Mouse (Mus musculus) limb, embryonic 11.5 days (tissue): Measurements from ENCODE around the gene Zfp810. TPM values are rescaled to one million over a fixed set of nuclear protein-coding genes. Genes with fewer than 3 reads are reported as not detected.
A peak's percentile ranks its signal among the peaks of the same experiment; 100 is the strongest.

Experiments
- ATAC-seq: fragments of 200-750 bp; cut with Nextera tagmentation; 2 replicates; pipeline ENCODE4 v1.8.0; 2017; ENCODE audit warnings: low read depth; ENCODE audit not compliant: insufficient number of reproducible peaks, low FRiP score, low TSS enrichment
- DNase-seq: peaks from one replicate; pipeline ENCODE4 v3.0.0-alpha.2; 2015; ENCODE audit warnings: low spot score
- H3K27ac ChIP-seq: fragments of 300-500 bp; sonication (generic); replicated peaks from 2 replicates; pipeline ENCODE4 v1.5.1; 2014; ENCODE audit warnings: low read depth, mild to moderate bottlenecking, low read length
- H3K27me3 ChIP-seq: fragments of 300-500 bp; sonication (generic); 2 replicates; pipeline ENCODE4 v1.6.1; 2014; ENCODE audit warnings: mild to moderate bottlenecking, low read length, mixed read lengths; ENCODE audit not compliant: control insufficient read depth, insufficient read depth
- H3K36me3 ChIP-seq: fragments of 300-500 bp; sonication (generic); 2 replicates; pipeline ENCODE4 v1.6.1; 2014; ENCODE audit warnings: mild to moderate bottlenecking, low read length, moderate library complexity, mixed read lengths; ENCODE audit not compliant: control insufficient read depth, insufficient read depth
- H3K4me1 ChIP-seq: fragments of 300-500 bp; sonication (generic); 2 replicates; pipeline ENCODE4 v1.6.1; 2014; ENCODE audit warnings: low read length, mixed read lengths; ENCODE audit not compliant: control insufficient read depth, insufficient read depth
- H3K4me2 ChIP-seq: fragments of 300-500 bp; sonication (generic); 2 replicates; pipeline ENCODE4 v1.6.1; 2014; ENCODE audit warnings: low read depth, mild to moderate bottlenecking, moderate library complexity; ENCODE audit not compliant: severe bottlenecking
- H3K4me3 ChIP-seq: fragments of 300-500 bp; sonication (generic); 2 replicates; pipeline ENCODE4 v1.5.1; 2014; ENCODE audit warnings: low read depth, low read length
- H3K9ac ChIP-seq: fragments of 300-500 bp; sonication (generic); 2 replicates; pipeline ENCODE4 v1.6.1; 2014; ENCODE audit warnings: mild to moderate bottlenecking, low read length
- H3K9me3 ChIP-seq: fragments of 300-500 bp; sonication (generic); 2 replicates; pipeline ENCODE4 v1.6.1; 2016; ENCODE audit warnings: low read length; ENCODE audit not compliant: control insufficient read depth
- WGBS: fragments of 180-500 bp; shearing (Covaris S2); extraction: QIAGEN DNeasy Blood & Tissue Kit; methylation state at CpG from one replicate; pipeline ENCODE4 v1.1.7; 2014; 5-methylcytosine and 5-hydroxymethylcytosine counted together
- polyA plus RNA-seq: library from polyadenylated mRNA; unstranded; fragments of >200 nt; fragmentation: Nextera tagmentation; extraction: Ambion mirVana; gene quantifications from 2 replicates; pipeline ENCODE4 v1.2.1, GENCODE M21; 2014

The Zfp810 gene
- polyA plus RNA-seq, 1 experiment from 2014 or later: 30.8 TPM

DNA sequence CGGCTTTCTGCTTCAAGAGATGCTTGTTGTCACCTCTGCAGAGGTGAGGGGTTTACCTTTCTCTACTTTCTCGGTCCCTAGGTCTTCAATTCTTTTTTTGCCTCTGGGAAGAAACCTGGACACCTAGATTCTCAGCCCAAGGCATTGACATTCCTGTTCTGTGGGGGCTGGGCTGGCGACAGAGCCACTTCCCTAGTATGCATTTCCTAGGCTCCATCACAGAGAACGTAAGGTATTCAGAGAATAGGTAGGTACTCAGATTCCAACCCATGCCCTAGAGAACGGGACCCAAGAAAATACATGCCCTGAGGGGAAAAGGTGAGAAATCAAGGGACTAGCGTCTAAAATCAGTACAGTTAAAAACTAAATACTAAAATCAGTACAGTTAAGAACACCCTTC is 722 bp downstream of the Zfp810 start:
- peak overlapping the region; percentile 72 for H3K4me2 ChIP-seq
- peak overlapping the region; percentile 95 for H3K4me3 ChIP-seq
- DNase-seq (peak; percentile 57), ATAC-seq (no peak)
- no peaks in the 10 kb centered on the region for H3K9me3 ChIP-seq
- WGBS: 19% methylated on average over 6 of the region's 6 CpGs
- H3K36me3 ChIP-seq: peaks cover 15% of the 10 kb centered on the region; the same call in 1 of the 2 replicates
- peaks cover 4% of the 10 kb centered on the region; the same call in 1 of the 2 replicates for H3K4me1 ChIP-seq
- H3K27ac ChIP-seq: peak overlapping the region; percentile 73
- H3K9ac ChIP-seq: peak overlapping the region; percentile 99
- no peaks in the 10 kb centered on the region for H3K27me3 ChIP-seq

DNA sequence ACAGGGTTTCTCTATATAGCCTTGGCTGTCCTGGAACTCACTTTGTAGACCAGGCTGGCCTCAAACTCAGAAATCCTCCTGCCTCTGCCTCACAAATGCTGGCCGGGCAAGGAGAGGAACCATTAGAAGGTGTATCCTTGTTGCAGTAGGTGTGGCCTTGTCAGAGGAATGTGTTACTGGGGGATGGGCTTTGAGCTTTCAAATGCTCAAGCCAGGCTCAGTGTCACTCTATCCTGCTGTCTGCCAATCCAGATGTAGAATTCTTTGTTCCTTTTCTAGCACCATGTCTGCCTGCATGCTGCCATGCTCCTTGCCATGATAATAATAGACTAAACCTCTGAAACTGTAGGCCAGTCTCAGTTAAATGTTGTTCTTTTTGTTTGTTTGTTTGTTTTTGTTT is 5.2 kb downstream of the Zfp810 start:
- Histone ChIP-seq H3K9ac (no peak overlapping the region), H3K27ac (no peak overlapping the region), H3K9me3 (no peaks in the 10 kb centered on the region), H3K4me3 (no peak overlapping the region), H3K4me2 (no peak overlapping the region), H3K27me3 (no peaks in the 10 kb centered on the region), H3K36me3 (peaks cover 26% of the 10 kb centered on the region; the same call in 1 of the 2 replicates), H3K4me1 (peaks cover 4% of the 10 kb centered on the region; the same call in 1 of the 2 replicates)
- WGBS: 85% methylated on average over 1 of the region's 1 CpGs
- ATAC-seq (no peak), DNase-seq (no peak)

DNA sequence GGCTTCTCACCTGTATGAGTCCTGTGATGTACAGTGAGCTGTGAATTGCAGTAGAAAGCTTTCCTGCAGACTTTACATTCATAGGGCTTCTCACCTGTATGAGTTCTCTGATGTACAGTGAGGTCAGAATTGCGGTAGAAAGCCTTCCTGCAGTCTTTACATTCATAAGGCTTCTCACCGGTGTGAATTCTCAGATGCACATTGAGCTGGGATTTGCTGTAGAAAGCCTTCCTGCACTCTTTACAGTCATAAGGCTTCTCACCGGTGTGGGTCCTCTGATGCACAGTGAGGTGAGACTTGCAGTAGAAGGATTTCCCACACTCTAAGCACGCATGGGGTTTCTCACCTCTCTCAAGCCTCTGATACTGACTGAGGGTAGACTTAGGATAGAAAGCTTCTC is 28.7 kb downstream of the Zfp810 start:
- Histone ChIP-seq H3K4me3 (no peak overlapping the region), H3K9ac (no peak overlapping the region), H3K27me3 (no peaks in the 10 kb centered on the region), H3K36me3 (peaks cover 63% of the 10 kb centered on the region), H3K27ac (no peak overlapping the region), H3K4me1 (no peaks in the 10 kb centered on the region), H3K9me3 (peaks cover 39% of the 10 kb centered on the region), H3K4me2 (no peak overlapping the region)
- DNase-seq: no peak
- ATAC-seq: no peak
- WGBS: 98% methylated on average over 4 of the region's 4 CpGs

DNA sequence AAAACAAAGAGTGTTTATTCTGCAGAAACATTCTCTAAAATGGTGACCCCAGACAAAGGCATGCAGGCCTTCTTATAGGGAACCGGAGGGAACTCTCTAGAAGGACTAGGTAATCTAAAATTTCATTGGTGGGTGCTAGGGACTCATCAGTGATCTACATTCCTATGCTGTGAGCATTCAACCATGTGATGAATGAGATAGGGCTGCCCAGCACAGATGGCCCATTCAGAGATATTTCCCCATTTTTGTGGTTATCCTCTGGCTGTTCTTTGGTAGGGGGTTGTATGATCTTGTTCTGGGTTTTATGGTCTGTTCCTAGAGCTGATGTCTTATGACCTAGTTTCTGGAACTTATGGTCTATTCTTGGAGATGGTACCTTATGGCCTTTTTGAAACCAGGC is 38.6 kb downstream of the Zfp810 start:
- H3K36me3 ChIP-seq: no peaks in the 10 kb centered on the region
- DNase-seq (no peak), ATAC-seq (no peak)
- no peak overlapping the region for H3K4me2 ChIP-seq
- H3K4me1 ChIP-seq: no peaks in the 10 kb centered on the region
- H3K27me3 ChIP-seq: no peaks in the 10 kb centered on the region
- H3K9me3 ChIP-seq: no peaks in the 10 kb centered on the region; the same call in 1 of the 2 replicates
- H3K9ac ChIP-seq: no peak overlapping the region
- no peak overlapping the region for H3K4me3 ChIP-seq
- WGBS: 92% methylated on average over 1 of the region's 1 CpGs
- H3K27ac ChIP-seq: no peak overlapping the region

DNA sequence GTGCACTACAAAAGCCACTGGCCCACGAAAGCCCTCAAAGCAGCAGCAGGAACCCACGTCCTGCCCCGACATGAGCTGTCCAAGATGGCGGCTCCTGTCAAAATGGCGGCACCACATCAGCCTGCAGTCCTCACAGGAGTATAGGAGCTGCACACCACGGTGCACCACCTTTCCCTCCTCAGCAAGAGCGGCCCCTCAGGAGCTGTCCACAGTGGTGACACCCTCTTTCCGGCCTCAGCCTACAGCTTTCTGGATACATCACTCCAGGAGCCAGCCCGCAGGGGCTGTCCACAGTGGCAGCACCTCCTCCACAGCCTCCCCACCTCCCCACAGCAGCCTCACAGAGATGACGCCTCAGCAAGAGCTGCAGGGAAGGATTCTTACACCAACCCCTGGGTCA is 44.8 kb downstream of the Zfp810 start:
- H3K27ac ChIP-seq: no peak overlapping the region
- no peak overlapping the region for H3K9ac ChIP-seq
- no peaks in the 10 kb centered on the region for H3K4me1 ChIP-seq
- H3K4me2 ChIP-seq: no peak overlapping the region
- WGBS: 88% methylated on average over 10 of the region's 10 CpGs
- ATAC-seq: no peak
- no peak for DNase-seq
- H3K36me3 ChIP-seq: no peaks in the 10 kb centered on the region
- H3K9me3 ChIP-seq: no peaks in the 10 kb centered on the region
- H3K4me3 ChIP-seq: no peak overlapping the region
- no peaks in the 10 kb centered on the region for H3K27me3 ChIP-seq

DNA sequence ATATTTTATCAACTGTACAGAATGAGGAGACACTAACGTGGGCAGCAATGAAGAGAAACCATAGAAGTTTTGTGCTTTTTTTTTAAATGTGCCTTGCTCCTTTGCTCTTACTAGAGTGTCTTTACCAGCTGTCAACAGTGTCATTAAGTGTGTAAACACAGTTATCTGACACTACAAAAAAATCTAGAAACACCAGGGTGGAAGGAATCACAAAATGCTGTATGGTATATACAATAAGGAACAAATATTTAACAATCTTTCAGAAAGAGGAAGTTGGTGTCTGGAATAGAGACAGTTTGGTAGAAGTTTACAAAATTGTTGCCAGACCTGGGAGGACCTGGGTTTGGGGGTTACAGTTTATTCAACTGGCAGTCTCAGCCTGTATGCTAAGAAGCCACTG is 45.9 kb downstream of the Zfp810 start:
- Histone ChIP-seq H3K27me3 (no peaks in the 10 kb centered on the region), H3K9ac (no peak overlapping the region), H3K4me1 (no peaks in the 10 kb centered on the region), H3K4me3 (no peak overlapping the region), H3K36me3 (no peaks in the 10 kb centered on the region), H3K27ac (no peak overlapping the region), H3K9me3 (no peaks in the 10 kb centered on the region), H3K4me2 (no peak overlapping the region)
- ATAC-seq: no peak
- WGBS: 93% methylated on average over 1 of the region's 1 CpGs
- DNase-seq: no peak

DNA sequence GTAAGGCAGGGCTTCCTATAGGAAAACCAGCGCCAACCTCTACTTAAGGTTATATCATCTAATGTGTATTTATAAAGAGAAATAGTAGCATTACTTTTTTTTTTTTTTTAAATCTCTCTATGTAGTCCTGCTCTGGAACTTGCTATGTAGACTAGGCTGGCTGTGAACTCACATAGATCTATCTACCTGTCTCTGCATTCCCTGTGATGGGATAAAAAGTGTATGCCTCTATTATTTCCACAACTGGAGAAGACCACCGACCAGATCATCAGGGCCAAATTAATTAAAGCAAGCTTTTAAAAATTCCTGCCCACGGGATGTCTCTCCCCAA is 47.4 kb downstream of the Zfp810 start:
- WGBS: 25% methylated on average over 3 of the region's 3 CpGs
- ATAC-seq: no peak
- Histone ChIP-seq H3K27me3 (no peaks in the 10 kb centered on the region), H3K4me3 (peak overlapping the region; percentile 72; the same call in 1 of the 2 replicates), H3K9me3 (peaks cover 5% of the 10 kb centered on the region; the same call in 1 of the 2 replicates), H3K9ac (no peak overlapping the region), H3K4me1 (no peaks in the 10 kb centered on the region), H3K27ac (no peak overlapping the region), H3K36me3 (peaks cover 10% of the 10 kb centered on the region), H3K4me2 (peak overlapping the region; percentile 69)
- DNase-seq: no peak

DNA sequence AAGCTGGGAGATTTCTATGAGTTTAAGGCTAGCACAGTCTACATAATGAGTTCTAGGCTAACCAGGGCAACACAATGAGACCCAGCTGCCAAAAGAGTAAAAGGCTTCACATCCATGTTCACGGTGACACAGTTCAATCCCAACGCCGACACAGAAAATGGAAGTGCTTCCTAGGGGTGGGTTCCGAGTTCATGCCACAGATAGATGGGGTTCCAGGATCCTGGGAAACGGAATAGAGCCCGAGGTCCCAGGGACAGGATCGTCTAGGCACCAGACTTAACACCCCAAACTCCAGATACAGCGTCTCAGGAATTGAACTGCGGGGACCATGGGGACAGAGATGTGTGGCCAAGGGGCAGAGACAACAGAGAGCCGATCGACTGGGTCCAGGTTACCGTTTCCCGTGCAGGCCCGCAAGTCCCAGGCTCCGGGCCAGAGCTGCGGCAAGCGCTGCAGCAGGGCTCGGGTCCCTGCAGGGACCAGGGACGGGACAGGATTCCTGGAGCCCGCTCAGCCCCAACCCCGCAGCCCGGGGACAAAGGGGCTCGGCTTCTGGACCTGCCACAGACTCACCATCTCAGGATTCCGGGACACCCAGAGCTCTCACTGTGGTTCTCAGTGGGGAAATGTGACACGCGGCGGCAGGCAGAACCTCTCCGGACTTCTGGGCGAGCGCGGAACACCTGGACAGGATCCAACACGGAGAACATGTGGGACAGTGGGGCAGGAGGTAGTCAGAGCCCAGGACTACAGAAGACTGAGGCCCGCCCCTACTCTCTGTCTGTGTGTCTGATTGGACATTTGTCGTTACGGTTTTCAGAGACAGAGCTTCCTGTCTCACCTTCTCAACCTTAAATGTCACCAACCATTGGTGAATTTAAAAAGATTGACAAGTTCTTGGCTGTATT is 48.0 kb downstream of the Zfp810 start, which contains the start of gene Zfp599:
Gene Zfp599, minus strand, starts transcription at position 712 of the 908 bp plus-strand sequence.
- Histone ChIP-seq H3K9me3 (peaks cover 5% of the 10 kb centered on the region; the same call in 1 of the 2 replicates), H3K9ac (peak within 1 kb of the TSS; percentile 87), H3K27ac (no peak within 1 kb of the TSS), H3K4me3 (peak within 1 kb of the TSS; percentile 72), H3K27me3 (no peaks in the 10 kb centered on the region), H3K4me1 (no peaks in the 10 kb centered on the region), H3K4me2 (peak within 1 kb of the TSS; percentile 69), H3K36me3 (peaks cover 10% of the 10 kb centered on the region)
- WGBS: 2% methylated on average over 35 of the region's 35 CpGs
- DNase-seq (peak; percentile 77), ATAC-seq (peak; percentile 92)
